25 mouse cellular contexts compared by ENCODE assay signal in the genomic region with DNA sequence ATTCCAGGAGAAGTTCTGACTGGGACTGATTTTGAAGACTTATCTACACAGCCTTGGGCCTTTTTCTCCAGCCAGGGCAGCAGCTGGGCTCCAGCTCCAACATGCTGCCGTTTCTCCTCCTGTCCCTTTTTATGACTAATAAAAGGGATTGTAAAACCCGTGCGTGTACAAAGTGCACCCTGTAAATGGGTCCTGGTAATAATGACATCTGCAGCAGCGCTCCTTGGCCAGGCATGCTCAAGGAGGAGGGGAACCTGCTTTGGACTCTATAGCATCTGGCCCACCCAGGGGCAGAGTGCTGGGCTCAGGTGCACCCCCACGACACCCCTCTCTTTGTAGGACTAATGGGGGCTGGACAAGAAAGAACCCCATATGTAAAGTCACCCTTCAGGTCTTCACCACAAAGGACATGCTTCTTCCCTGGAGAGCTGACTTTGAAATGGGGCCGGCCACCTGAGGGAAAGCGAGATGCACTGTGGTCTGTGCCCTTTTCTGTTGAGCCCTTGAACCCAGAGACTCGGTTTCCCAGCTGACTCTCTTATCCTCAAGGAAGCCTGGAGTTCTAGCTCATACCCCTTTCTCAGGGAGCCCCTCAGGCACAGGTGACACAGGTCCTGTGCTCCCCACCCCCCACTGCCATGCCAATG.
DNase-seq lines count a peak whose midpoint lies in the region; ATAC-seq and TF ChIP-seq lines count a peak whose summit lies in the region.
"Had no signal": no experiment of that assay in that cellular context is flagged by ENCODE, and none has a peak within 500 bp of the region (broad histone marks: within the 10 kb centered on the region; RNA-seq: fewer than 3 reads in every experiment).

No protein-coding gene starts in this region.

- no peak overlapping the region for H3K4me3 ChIP-seq in midbrain, embryonic 10.5 days
- no peak overlapping the region for H3K4me3 ChIP-seq in midbrain, embryonic 16.5 days (ENCODE audit: low read depth, low read length)
- H3K4me3 ChIP-seq in intestine, embryonic 16.5 days (ENCODE audit: low read length): no peak overlapping the region
- no peak overlapping the region for H3K4me3 ChIP-seq in limb, embryonic 10.5 days
- H3K4me3 ChIP-seq in stomach, postnatal 0 days (ENCODE audit: low read depth, low read length): no peak overlapping the region
- H3K4me3 ChIP-seq: forebrain, embryonic 10.5 days; forebrain, embryonic 13.5 days; gastrocnemius, adult 2 months; heart, embryonic 12.5 days; heart, embryonic 15.5 days; hindbrain, embryonic 10.5 days; hindbrain, embryonic 13.5 days had no signal

- no peaks in the 10 kb centered on the region for H3K9me3 ChIP-seq in midbrain, embryonic 10.5 days (replicated peaks)
- H3K9me3 ChIP-seq in midbrain, embryonic 16.5 days (replicated peaks; ENCODE audit: control insufficient read depth, low read length, poor library complexity, severe bottlenecking): no peaks in the 10 kb centered on the region
- no peaks in the 10 kb centered on the region for H3K9me3 ChIP-seq in intestine, embryonic 16.5 days (ENCODE audit: control insufficient read depth, low read length)
- H3K9me3 ChIP-seq in limb, embryonic 10.5 days (replicated peaks): no peaks in the 10 kb centered on the region
- H3K9me3 ChIP-seq in stomach, postnatal 0 days (ENCODE audit: control insufficient read depth, low read length): no peaks in the 10 kb centered on the region
- H3K9me3 ChIP-seq: forebrain, embryonic 10.5 days; forebrain, embryonic 13.5 days; heart, embryonic 12.5 days; heart, embryonic 15.5 days; hindbrain, embryonic 10.5 days; hindbrain, embryonic 13.5 days had no signal

- H3K4me1 ChIP-seq in midbrain, embryonic 10.5 days: peaks cover 10% of the 10 kb centered on the region
- H3K4me1 ChIP-seq in midbrain, embryonic 16.5 days (ENCODE audit: control insufficient read depth, insufficient read depth, low read length): no peaks in the 10 kb centered on the region
- H3K4me1 ChIP-seq in intestine, embryonic 16.5 days (ENCODE audit: control insufficient read depth, insufficient read depth, low read length): peaks cover 25% of the 10 kb centered on the region
- H3K4me1 ChIP-seq in limb, embryonic 10.5 days: peaks cover 82% of the 10 kb centered on the region
- no peaks in the 10 kb centered on the region for H3K4me1 ChIP-seq in stomach, postnatal 0 days (replicated peaks; ENCODE audit: control insufficient read depth, insufficient read depth)

- no peak for TF ChIP-seq EP300 in stomach, postnatal 0 days (optimal IDR thresholded peaks at IDR 0.05)

- H3K4me2 ChIP-seq in midbrain, embryonic 16.5 days (ENCODE audit: low read length): no peak overlapping the region
- no peak overlapping the region for H3K4me2 ChIP-seq in intestine, embryonic 16.5 days (ENCODE audit: low read depth, low read length)
- no peak overlapping the region for H3K4me2 ChIP-seq in stomach, postnatal 0 days (replicated peaks; ENCODE audit: low read depth)
- H3K4me2 ChIP-seq: forebrain, embryonic 13.5 days; heart, embryonic 12.5 days; heart, embryonic 15.5 days; hindbrain, embryonic 13.5 days had no signal

- TF ChIP-seq CTCF in stomach, postnatal 0 days (IDR thresholded peaks at IDR 0.05; ENCODE audit: low read depth): no peak

- no peak for ATAC-seq in midbrain, embryonic 16.5 days
- peak; percentile 89 for ATAC-seq in intestine, embryonic 16.5 days
- no peak for ATAC-seq in stomach, postnatal 0 days (ENCODE audit: low FRiP score, low TSS enrichment)
- ATAC-seq: activated CD4-positive, CD25-positive, alpha-beta regulatory T cell, adult 4 months; forebrain, embryonic 13.5 days; forebrain, embryonic 16.5 days; hindbrain, embryonic 16.5 days had no signal

- WGBS in midbrain, embryonic 10.5 days: 82% methylated on average over 8 of the region's 8 CpGs
- 82% methylated on average over 8 of the region's 8 CpGs for WGBS in midbrain, embryonic 16.5 days
- 48% methylated on average over 8 of the region's 8 CpGs for WGBS in intestine, embryonic 16.5 days
- 52% methylated on average over 8 of the region's 8 CpGs for WGBS in limb, embryonic 10.5 days
- 75% methylated on average over 8 of the region's 8 CpGs for WGBS in stomach, postnatal 0 days

- no peak overlapping the region for H3K9ac ChIP-seq in midbrain, embryonic 16.5 days (ENCODE audit: low read depth, low read length)
- peak overlapping the region; percentile 31; the same call in 1 of the 2 replicates for H3K9ac ChIP-seq in intestine, embryonic 16.5 days (ENCODE audit: low read depth, low read length)
- no peak overlapping the region for H3K9ac ChIP-seq in stomach, postnatal 0 days (ENCODE audit: low read length)
- H3K9ac ChIP-seq: forebrain, embryonic 13.5 days; heart, embryonic 12.5 days; heart, embryonic 15.5 days; hindbrain, embryonic 13.5 days had no signal

- DNase-seq in midbrain, embryonic 10.5 days (ENCODE audit: low spot score): no peak
- no peak for DNase-seq in limb, embryonic 10.5 days (ENCODE audit: low spot score)
- no peak for DNase-seq in cerebellum, adult 8-10 months
- no peak for DNase-seq in stomach, postnatal 0 days (ENCODE audit: low spot score)
- DNase-seq in gastrocnemius, postnatal 14 days: no peak
- DNase-seq: adrenal gland, postnatal 14 days; cerebellum, adult 11-12 months; cerebellum, adult 9-10 months; cerebellum, postnatal 14 days; gastrocnemius, adult 2 months; gastrocnemius, postnatal 25 days; heart, adult 18-20 months; heart, postnatal 10 days; heart, postnatal 36 days had no signal

- 0 out of 2 replicates have a peak overlapping the region, but pooled peaks have one; percentile 25 for H3K27ac ChIP-seq in midbrain, embryonic 10.5 days (replicated peaks)
- no peak overlapping the region for H3K27ac ChIP-seq in midbrain, embryonic 16.5 days (ENCODE audit: low read length)
- peak overlapping the region; percentile 85 for H3K27ac ChIP-seq in intestine, embryonic 16.5 days (ENCODE audit: low read length)
- peak overlapping the region; percentile 80 for H3K27ac ChIP-seq in limb, embryonic 10.5 days
- H3K27ac ChIP-seq in stomach, postnatal 0 days (replicated peaks): no peak overlapping the region
- H3K27ac ChIP-seq: forebrain, embryonic 10.5 days; forebrain, embryonic 13.5 days; gastrocnemius, adult 2 months; heart, embryonic 15.5 days; hindbrain, embryonic 10.5 days; hindbrain, embryonic 13.5 days had no signal

- H3K27me3 ChIP-seq in midbrain, embryonic 10.5 days (ENCODE audit: low read depth, poor library complexity, severe bottlenecking): 0 out of 2 replicates have a peak, but pooled peaks cover 2% of the 10 kb centered on the region
- no peaks in the 10 kb centered on the region for H3K27me3 ChIP-seq in midbrain, embryonic 16.5 days (ENCODE audit: control insufficient read depth, insufficient read depth, low read depth, low read length)
- no peaks in the 10 kb centered on the region for H3K27me3 ChIP-seq in intestine, embryonic 16.5 days (replicated peaks; ENCODE audit: control insufficient read depth, insufficient read depth, low read length)
- no peaks in the 10 kb centered on the region for H3K27me3 ChIP-seq in limb, embryonic 10.5 days (ENCODE audit: low read depth, poor library complexity, severe bottlenecking)
- no peaks in the 10 kb centered on the region for H3K27me3 ChIP-seq in stomach, postnatal 0 days (ENCODE audit: control insufficient read depth, insufficient read depth, low read length)
- H3K27me3 ChIP-seq: forebrain, embryonic 13.5 days; heart, embryonic 12.5 days; heart, embryonic 15.5 days; hindbrain, embryonic 13.5 days had no signal

- intact Hi-C loops in gastrocnemius, postnatal 14 days (cut with DNase I; ENCODE audit: low total_unique reads): no loop called here

- no peaks in the 10 kb centered on the region for H3K36me3 ChIP-seq in midbrain, embryonic 10.5 days
- no peaks in the 10 kb centered on the region for H3K36me3 ChIP-seq in midbrain, embryonic 16.5 days (ENCODE audit: control insufficient read depth, insufficient read depth, low read length)
- no peaks in the 10 kb centered on the region for H3K36me3 ChIP-seq in intestine, embryonic 16.5 days (ENCODE audit: control insufficient read depth, insufficient read depth, low read length)
- H3K36me3 ChIP-seq in limb, embryonic 10.5 days: no peaks in the 10 kb centered on the region
- no peaks in the 10 kb centered on the region for H3K36me3 ChIP-seq in stomach, postnatal 0 days (ENCODE audit: control insufficient read depth, insufficient read depth, low read length)
- H3K36me3 ChIP-seq: forebrain, embryonic 10.5 days; heart, embryonic 12.5 days; heart, embryonic 15.5 days; hindbrain, embryonic 10.5 days; hindbrain, embryonic 13.5 days had no signal

Comparison
In these comparisons a context has a peak if more than half of its experiments do, and no peak if none do; other contexts are left out.
1. H3K27ac ChIP-seq: peak in midbrain, embryonic 10.5 days (single experiment), intestine, embryonic 16.5 days (single experiment) and limb, embryonic 10.5 days (single experiment); none in midbrain, embryonic 16.5 days (single experiment) and stomach, postnatal 0 days (single experiment).